Mouse (Mus musculus) liver (tissue): ENCODE data around the gene Klrb1b.
"Not testable (repeated sequence)": the region's sequence is repeated elsewhere in the genome, so short reads cannot be mapped to it uniquely, and the experiment has no call there.

Experiments
- DNase-seq: peaks from one replicate; pipeline ENCODE4 v3.0.0-alpha.2; 2020; ENCODE audit warnings: mixed read lengths

Gene Klrb1b

DNA sequence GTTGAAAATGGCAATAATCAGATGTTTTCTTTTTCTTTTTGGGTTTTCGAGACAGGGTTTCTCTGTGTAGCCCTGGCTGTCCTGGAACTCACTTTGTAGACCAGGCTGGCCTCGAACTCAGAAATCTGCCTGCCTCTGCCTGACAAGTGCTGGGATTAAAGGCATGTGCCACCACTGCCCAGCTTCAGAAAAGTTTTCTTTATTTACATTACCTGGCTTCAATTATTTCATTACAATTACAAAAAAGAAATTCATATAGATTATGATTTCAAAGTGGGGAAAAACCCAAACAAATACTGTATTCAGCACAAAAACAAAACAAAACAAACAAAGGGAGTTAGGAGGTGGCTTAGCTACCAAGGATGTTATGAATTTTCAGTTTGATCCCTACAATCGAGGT lies 14.5 kb upstream of the Klrb1b start:
- DNase-seq: not testable (repeated sequence)

DNA sequence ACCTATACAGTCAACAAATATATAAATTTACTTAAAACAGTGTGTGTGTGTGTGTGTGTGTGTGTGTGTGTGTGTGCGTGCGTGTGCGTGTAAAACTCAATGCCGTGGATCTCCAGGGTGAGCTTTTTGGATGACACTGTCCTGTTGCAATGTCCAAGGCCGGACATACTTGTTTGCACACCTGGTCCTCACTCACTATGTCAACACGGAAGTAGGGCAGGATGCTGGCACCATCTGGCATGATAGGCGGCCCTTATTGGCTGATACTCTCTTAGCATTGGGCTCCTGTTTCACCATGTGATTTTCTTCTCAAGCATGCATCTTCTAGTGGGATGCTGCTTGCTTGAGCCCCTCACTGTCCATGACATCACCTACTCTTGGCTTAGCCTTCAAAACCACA lies 13.8 kb upstream of the Klrb1b start:
- DNase-seq: no peak

DNA sequence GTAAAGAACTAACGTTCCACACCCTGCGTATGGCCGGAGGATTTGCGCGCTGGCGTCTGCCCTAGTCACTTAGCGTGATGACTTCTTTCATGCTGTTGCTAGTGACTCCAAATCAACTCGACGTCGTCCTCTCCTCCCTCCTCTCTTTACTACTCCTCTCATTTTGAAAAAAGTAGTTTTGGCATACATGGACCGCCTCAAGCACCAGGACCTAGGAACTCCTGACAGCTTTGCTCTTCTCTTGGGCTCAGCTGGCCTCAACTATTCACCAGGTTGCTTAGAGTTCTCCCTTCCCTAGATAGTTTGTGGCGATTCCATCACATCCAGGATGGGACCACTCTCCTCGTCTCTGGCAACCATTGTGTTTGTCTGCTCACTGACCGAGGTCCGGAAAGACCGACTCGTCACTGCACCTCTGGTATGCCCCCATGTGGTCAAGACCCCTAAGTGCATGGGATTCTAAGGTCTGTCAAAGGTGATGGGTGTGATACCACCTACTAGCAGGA lies 13.2 kb upstream of the Klrb1b start:
- peak; percentile 86 for DNase-seq

DNA sequence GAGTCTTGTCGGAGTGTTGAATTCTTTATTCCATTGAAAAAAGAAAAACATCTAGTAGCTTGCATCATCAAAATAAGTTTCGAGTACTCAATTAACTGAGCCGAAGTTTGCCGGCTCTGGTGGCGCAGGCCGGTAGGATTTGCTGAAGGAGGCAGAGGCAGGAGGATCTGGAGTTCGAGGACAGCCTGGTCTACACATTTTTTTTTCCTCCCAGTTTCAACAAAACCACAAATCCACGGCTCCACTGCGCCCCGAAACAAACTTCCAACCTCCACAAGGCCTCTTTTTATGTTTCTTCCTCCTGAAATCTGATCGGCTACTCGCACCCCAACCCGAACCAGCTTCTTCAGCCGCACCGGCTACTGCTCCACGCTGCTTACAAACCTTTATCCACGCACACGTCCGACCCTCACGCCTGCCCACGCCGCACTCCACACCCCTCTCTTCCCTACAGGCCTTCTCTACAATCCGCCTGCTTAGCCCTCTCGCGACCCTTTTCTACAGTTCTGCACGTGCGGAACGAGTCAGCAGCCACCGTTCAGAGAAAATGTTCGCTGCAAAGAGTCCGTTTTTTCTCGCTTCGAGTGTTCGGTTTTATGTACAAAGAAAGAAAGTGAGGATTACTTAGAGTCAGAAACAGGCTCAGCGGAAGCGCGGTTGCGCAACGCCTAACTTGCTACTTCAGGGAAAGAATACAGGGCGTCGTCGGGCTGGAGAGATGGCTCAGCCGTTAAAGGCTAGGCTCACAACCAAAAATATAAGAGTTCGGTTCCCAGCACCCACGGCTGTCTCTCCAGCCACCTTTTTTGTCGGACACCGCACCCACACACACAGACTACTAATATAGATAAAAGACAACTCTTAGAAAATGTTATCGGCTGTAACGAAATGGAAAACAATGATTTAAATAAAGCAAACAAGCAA lies 12.5 kb upstream of the Klrb1b start:
- peak; percentile 82 for DNase-seq

DNA sequence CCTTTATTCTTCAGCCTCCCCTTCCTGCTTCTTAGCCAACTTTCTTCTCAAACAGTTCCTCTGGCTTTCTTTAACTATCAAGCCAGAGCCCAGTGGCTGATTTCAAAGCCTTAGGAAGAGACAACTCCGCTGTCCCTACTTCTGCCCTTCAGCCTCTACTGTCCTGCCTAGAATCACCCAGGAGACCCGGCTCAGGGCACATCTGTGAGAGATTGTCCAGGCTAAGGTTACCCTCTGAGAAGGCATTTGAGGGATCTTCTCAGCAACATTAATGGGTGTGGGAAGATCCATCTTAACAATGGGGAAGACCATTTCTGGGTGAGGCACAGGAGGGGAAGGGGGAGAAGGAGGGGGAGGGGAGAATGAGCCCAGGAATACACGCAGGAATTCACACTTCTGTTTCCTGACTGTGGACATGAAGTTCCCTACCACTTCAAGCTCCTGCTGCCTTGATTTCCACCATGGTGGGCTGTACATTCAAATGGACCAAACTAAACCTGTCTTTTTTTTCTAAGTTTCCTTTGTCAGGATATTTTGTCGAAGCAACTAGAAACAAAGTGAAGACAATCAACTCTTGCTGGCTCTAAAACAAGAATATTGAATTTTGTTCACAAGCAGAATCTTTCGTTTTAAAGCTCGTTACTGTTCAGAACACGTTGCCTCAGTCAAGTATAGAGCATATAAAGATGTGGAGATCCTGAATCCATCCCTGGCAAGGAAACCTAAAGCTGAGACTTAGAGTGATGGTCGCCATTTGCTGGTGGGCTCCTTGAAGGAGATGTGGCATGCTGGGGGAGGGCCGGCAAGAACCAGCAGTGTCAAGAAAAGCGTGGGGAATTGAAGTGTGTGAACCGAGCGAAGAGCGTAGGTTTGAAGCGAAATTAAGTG lies 11.6 kb upstream of the Klrb1b start:
- no peak for DNase-seq

DNA sequence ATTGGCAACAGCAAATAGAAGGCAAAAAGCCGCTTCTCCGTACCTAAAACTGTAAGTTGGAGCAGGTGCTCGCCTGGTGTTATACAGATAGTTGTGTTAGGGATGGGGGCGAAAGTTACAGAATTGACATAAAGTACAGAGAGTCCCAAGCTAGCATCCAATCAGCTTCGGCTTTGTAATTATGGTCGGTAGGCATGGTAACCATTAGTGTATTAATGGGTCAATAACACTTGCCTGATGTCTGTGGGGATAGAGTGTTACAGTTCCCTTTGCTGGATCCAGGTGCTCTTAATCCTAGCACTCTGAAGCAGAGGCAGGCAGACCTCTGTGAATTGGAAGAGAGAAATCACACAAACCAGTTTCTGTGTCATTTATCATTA lies 10.8 kb upstream of the Klrb1b start:
- no peak for DNase-seq

DNA sequence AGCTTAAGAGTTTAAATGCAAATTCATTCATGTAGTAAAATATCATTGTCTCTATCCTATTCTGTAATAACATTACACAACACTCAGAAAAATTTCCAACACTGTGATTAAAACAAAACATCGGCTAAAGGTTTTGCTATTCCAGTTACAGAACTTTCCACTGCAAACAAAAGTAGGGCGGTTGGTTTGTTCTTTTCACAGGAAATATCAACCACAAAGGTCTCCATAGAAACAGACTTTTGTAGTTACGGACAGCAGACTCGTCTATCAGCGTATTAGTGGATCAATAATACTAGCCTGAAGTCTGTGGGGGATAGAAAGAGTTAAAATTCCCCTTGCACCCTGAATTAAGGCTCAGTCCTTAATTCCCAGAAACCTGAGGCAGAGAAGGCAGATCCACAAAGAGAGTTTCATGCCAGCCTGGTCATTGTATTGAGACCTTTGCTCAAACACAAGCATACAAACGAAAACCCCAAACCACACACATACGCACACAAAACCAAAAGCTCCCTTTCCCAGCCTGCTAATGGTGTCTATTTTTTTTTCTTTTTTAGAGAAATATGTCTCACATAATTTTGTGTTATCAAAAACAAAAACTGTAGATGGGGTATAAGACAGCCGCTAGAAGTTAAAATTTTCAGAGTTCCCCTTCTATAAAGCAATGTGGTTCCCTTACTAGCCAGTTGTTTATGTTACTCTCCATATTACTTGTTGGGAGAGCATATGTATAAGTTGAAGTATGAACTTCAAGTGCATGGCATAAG lies 10.2 kb upstream of the Klrb1b start:
- no peak for DNase-seq

DNA sequence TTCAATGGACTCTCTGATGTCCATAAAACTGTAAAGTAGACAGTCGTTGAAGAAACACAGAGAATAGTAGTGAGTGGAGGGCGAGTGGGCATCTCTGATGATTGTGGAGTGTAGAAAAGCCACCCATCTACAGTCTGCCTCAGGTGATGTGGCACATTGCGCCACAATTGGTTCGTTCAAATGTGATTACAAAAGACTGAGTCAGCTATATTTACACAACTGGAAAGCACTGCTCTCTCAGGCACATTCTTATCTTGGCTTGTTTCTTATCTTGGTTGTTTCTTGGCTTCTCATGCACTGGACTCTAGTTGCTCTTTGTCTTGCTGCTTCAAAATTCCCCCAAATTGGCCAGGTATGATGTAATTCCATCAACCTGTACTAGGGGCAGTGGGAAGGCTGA lies 9.4 kb upstream of the Klrb1b start:
- no peak for DNase-seq

DNA sequence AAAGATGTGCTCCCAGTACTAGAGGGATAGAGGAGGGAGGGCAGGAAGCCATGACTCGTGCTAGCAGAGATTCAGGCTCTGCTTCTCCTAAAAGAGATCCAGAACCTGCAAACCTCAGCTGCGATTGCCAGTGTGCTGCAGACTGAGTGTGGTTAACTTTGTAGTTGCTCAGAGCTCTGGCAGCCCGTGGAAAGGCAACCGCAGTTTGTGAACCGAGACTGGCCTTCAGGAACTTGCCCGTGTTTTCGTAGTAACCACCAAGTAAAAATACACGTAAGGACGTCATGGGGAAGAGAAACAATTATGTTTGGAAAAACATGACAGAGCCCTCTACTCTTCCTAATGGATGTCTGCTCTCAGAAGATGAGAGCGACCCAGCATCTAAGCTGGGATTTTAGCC lies 6.9 kb upstream of the Klrb1b start:
- DNase-seq: no peak

DNA sequence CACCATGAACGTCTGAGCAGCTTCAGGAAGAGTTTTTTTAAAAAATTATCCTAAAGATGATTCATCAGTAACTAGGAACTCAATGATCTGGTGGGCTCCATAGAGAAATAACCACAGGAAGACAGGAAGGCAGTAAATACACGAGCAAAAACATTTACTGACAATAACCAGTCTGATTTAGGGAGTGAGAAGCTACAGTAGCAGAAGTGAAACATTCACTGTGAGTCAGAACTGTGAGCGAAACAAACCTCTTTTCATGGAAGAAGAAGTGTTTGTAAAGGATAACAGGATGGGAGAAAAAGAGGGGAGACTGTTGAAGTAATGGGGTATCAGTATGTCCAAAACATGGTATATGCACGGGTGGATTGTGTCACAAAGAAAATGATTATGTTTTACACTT lies 3.7 kb upstream of the Klrb1b start:
- no peak for DNase-seq

DNA sequence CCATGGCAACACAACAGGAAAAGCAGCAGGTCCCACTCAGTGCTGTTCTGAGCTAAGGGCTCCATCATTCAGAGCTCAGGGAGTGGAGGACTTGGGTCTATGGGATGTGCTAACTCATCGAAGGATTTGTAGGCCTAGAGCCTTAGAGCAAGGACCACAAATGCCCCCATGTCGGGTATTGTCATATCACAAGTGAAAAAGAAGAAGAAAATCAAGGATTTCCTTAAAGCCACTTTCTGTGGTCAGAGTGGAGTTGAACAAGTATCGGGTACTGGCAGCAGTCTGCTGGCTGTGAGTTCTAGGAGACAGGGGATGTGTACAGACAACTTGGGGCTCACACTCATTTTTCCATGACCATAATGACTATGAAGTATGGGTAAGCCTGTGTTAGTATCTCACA lies 650 bp upstream of the Klrb1b start:
- DNase-seq: no peak

DNA sequence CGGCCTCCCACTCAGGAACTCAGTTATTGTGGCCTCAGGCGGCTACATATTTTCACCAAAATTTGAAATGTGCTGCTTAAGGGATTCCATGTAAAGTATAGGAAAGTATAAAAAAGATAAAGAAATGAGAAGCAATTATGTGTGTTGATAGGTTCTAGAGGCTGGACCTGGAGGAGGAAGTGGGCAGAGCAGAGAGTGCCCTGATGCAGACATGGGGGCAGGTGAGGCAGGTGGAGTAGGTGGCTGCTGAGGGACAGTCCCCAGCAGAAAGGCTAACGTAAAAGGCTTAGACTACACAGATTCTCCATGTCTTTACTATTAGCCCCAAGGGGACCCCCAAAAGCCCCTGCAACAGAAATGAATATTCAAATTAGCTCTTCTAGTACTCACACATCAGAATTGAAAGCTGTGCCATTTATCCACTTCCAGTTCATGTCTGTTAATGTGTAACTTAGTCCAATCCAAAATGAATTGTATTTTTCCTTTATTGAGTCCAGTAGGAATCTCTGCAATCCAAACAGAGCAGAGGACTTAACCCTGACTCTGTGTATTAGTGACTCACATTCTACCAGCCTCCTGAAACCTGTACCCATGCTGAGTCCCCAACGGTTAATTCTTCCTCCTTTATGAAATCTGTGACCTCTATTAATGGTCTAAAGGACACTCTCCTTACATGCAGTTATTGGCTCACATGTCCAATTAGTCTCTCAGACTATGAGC lies 7.9 kb downstream of the Klrb1b start:
- DNase-seq: no peak

DNA sequence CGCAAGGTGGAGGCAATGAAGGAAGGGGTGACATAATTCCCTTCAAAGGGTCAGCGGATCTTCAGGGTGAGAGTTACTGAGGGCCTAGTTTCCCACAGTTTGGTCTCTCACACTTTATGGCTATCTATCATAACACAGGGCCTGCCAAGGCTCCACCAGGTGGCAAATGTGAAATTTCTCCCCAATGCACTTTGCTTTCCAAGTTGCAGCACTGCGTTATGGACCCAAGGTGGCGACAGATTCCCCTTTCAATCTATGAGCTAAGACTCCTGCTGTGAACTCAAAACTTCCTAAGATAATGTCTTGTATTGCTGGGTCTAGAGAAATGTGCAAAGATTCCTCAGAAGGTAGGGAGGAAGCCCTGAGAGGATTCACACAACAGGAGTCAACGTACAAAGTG lies 17.6 kb downstream of the Klrb1b start:
- DNase-seq: no peak

DNA sequence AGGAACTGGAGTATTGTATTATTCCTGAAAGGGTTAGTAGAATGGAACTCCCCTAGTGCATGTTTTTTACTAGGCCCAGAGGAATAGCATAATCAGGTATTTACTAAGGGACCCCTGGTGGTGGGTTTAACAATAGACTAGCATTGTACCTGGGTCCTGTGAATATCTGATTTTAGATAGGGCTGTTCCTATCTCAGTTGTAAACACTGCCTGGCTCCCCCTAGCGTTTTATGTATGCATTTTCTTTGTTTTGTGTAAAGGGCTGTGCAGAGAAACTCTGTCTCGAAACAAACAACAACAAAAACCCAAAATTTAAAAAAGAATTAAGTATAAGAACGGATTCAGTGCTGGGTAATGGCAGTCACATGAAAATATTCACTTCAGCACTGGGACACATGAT lies 19.1 kb downstream of the Klrb1b start:
- DNase-seq: no peak

DNA sequence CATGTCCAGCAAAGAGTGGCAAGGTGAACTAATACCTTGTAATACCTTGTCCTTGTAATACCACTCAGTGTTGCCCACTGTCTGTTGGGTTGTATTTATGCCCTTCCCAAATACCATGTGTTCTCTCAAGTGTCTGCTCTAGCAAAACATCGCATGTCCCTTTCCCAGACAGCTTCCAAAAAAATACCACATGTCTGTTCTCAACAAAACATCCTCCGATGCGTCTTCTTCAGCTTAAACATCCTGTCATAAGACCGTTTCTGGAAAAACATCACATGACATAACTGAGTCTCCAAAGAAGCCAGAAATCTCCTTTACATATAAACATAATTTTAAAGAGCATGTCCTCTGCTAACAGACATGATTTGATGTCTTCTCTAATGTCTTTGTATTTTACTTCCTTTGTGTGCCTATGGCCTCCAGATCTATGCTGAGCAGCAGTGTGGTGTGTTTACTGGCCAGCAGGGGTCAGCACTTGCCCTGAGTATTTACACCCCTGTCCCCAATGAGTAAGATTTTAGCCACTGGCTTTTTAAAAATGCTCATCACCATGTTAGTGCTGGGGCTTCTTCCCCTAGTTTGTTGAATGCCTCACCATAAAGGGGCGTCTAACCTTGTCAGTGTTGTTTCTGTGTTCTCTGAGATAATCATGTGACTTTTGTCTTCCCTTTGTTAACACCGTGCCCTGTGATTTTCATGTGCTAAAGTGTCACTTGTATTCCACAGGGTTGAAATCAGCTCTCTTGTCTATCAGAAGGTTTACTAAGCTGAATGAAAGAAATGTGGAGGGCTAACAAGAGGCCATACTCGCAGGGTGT lies 21.1 kb downstream of the Klrb1b start:
- DNase-seq: peak; percentile 56

DNA sequence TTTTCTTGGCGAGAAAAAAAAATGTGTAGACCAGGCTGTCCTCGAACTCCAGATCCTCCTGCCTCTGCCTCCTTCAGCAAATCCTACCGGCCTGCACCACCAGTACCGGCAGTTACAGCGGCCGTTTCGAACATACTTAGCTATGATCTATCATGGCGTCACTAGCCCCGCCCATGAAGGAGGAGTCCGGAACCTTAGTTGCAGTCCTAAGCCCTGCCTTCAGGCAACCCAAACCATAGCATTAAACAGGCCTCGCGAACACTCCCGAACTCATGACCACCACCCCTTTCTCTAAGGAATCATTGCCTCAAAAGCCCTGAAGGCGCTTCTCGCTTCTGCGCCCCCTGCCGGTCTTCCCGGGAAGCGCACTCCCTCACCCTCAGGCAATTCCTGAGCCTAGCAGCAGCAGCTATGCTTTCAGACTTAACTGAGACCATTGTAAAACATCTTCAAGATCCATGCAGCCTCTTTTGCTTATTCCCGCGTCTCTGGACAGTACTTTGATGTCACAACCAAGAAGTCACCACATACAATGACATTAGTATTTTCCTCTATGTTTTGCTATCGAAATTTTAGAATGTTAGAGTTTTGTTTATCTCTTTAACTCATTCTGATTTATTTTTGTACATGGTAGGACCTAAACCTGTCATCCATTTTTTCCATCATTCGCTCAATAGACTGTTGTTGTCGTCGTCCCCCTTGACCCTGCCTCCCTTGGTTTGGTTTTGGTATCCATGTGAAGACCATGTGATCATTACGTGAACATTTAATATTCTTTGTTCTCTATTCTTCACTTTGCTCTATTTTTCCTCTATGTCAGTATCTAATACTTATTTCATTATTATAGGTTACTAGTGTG lies 22.9 kb downstream of the Klrb1b start:
- DNase-seq: peak; percentile 93

DNA sequence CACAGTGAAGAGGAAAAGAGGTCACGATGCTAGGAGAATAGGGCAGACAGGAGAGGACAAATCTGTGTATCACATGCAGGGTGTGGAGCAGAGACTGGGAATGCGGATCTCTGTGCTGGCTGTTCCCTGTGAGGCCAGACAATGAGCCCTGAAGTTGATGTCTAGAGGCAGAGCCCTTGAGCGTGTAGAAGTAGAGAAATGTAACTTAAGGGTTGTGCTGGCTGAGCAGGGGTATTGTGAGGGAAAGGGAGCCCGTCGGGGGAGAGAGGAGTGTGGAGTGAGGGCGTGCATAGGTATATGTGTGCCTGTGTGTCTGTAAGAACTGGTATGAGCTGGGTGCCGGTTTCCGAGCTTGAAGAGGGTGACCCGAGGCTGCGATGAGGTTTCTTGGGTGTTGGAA lies 23.6 kb downstream of the Klrb1b start:
- no peak for DNase-seq

DNA sequence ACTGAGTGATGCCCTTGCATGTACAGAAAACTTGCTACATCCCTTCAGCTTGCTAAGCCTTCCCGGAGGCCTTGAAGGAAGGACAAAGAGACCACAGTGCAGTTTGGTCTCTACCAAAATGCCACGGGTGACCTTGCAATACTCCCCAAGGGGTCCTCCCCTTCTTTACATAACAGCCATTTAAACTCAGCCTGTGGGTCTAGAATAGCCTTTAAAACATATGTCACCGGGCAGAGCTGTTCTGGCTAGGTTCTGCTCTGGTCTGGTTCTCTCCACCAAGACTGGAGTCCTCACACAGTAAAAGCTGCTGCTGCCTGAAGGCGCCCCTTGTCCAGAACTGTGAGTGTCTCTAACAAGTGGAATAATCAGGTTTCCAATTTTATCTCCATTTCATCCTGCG lies 25.4 kb downstream of the Klrb1b start:
- not testable (repeated sequence) for DNase-seq

DNA sequence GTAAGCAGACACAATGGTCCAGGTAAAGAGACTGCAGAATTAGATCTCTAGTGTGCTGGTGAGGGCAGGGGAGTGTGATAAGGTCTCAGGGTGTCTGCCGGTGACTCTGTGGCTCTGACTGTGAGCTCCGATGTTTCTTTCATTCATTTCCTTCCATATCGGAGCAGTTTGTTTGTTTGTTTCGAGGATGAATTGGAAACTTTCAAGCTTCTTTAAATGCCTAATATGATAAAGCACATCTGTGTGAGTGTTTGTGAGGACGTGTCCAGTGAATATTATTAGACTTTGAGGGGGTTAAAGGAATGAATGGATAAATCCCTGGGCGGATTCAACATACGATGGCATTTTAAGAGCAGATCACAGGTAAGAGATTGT lies 26.2 kb downstream of the Klrb1b start:
- no peak for DNase-seq

DNA sequence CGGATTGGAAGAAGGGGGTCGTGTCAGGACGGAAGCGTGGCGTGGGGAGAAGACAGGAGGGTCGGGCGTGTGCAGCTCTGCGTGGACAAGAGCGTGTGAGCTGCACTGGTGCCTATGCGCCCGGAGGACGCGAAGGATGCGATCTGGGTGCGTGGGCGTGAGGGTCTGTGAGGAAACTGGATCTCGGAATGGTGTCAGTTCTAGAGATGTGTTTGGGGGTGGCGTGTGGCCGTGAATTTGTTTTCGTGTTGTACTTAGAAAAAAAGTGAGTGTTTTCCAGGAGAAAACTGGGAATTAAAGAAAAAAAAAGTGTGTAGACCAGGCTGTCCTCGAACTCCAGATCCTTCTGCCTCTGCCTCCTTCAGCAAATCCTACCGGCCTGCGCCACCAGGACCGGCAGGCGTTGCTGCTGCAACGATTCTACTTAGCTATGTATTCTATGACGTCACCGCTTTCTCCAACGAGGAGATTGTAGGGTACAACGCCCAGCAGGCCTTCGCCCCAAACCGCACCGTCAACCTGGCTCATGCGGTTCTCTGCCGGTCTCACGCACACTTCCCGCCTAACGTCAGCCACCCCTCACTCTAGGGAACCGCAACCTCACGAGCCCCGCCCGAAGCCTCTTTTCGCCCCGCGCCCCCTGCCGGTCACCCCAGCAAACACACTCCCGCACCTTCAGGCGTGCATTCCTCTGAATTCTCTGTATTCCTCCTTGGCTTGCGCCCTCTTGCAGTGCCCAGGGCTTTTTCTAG lies 26.8 kb downstream of the Klrb1b start:
- peak; percentile 87 for DNase-seq
